In the genomic region with DNA sequence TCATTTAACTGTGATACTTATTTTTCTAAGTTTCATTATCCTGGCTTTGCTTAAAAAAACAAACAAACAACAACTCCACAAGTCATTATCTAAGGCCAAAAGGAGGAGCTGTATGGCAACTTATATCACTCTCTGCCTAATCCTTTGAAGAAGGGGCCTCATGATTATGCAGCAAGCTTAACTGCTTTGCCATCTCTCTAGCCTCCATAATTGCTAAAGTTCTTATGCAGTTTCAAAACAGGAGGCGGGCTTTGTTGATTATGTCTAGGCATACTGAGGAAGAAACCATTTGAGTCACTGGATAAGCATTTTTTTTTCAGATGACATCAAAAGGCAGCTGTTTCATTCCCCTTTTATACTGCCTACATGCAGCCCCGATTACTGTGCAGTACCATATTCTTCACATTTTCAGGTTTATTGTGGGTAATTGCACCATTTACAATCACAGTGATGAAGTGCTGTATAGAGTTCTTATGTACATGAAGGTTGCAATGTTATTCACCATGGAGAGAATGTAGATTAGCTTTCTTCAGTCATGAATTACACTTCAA, we compare ENCODE assay signal across 22 mouse cellular contexts. TPM values are rescaled to one million over a fixed set of nuclear protein-coding genes. Genes with fewer than 3 reads are reported as not detected.
DNase-seq lines count a peak whose midpoint lies in the region; ATAC-seq lines count a peak whose summit lies in the region.
"Had no signal": no experiment of that assay in that cellular context is flagged by ENCODE, and none has a peak within 500 bp of the region (broad histone marks: within the 10 kb centered on the region; RNA-seq: fewer than 3 reads in every experiment).

No protein-coding gene starts in this region.

- 25% methylated on average over 2 of the region's 2 CpGs for WGBS in forebrain, embryonic 13.5 days
- WGBS in forebrain, embryonic 12.5 days: 39% methylated on average over 2 of the region's 2 CpGs
- WGBS in forebrain, embryonic 15.5 days: 20% methylated on average over 2 of the region's 2 CpGs
- 84% methylated on average over 2 of the region's 2 CpGs for WGBS in kidney, embryonic 16.5 days

- DNase-seq in retina, postnatal 1 day: peak; percentile 30
- no peak for DNase-seq in retina, embryonic 14.5 days (ENCODE audit: low spot score)
- DNase-seq: adrenal gland, postnatal 14 days; cerebellum, adult 18-20 months; cerebellum, adult 9-11 months; cerebellum, postnatal 36 days; gastrocnemius, adult 2 months; gastrocnemius, postnatal 25 days had no signal

- no peak overlapping the region for H3K4me2 ChIP-seq in forebrain, embryonic 13.5 days
- no peak overlapping the region for H3K4me2 ChIP-seq in forebrain, embryonic 12.5 days
- no peak overlapping the region for H3K4me2 ChIP-seq in forebrain, embryonic 15.5 days (replicated peaks)
- no peak overlapping the region for H3K4me2 ChIP-seq in kidney, embryonic 16.5 days (replicated peaks; ENCODE audit: low read depth, low read length)
- H3K4me2 ChIP-seq: embryonic facial prominence, embryonic 13.5 days; heart, embryonic 12.5 days; hindbrain, embryonic 14.5 days had no signal

- H3K36me3 ChIP-seq in forebrain, embryonic 13.5 days (ENCODE audit: poor library complexity, severe bottlenecking): peaks cover 35% of the 10 kb centered on the region
- H3K36me3 ChIP-seq in forebrain, embryonic 12.5 days (replicated peaks): peaks cover 17% of the 10 kb centered on the region
- peaks cover 33% of the 10 kb centered on the region for H3K36me3 ChIP-seq in forebrain, embryonic 15.5 days
- H3K36me3 ChIP-seq in kidney, embryonic 16.5 days (ENCODE audit: insufficient read depth, low read length): 0 out of 2 replicates have a peak, but pooled peaks cover 10% of the 10 kb centered on the region

- H3K4me1 ChIP-seq in forebrain, embryonic 13.5 days: peaks cover 4% of the 10 kb centered on the region; the same call in 1 of the 2 replicates
- no peaks in the 10 kb centered on the region for H3K4me1 ChIP-seq in forebrain, embryonic 12.5 days
- no peaks in the 10 kb centered on the region for H3K4me1 ChIP-seq in forebrain, embryonic 15.5 days
- H3K4me1 ChIP-seq in kidney, embryonic 16.5 days (ENCODE audit: insufficient read depth, low read length): no peaks in the 10 kb centered on the region
- H3K4me1 ChIP-seq: embryonic facial prominence, embryonic 13.5 days; heart, embryonic 12.5 days; hindbrain, embryonic 10.5 days had no signal

- H3K27me3 ChIP-seq in forebrain, embryonic 13.5 days: no peaks in the 10 kb centered on the region
- no peaks in the 10 kb centered on the region for H3K27me3 ChIP-seq in forebrain, embryonic 12.5 days
- H3K27me3 ChIP-seq in forebrain, embryonic 15.5 days: no peaks in the 10 kb centered on the region
- no peaks in the 10 kb centered on the region for H3K27me3 ChIP-seq in kidney, embryonic 16.5 days (ENCODE audit: insufficient read depth, low read length)
- H3K27me3 ChIP-seq: CH12.LX; embryonic facial prominence, embryonic 13.5 days; heart, embryonic 12.5 days; Patski had no signal

- H3K9me3 ChIP-seq in forebrain, embryonic 13.5 days (replicated peaks): no peaks in the 10 kb centered on the region
- H3K9me3 ChIP-seq in forebrain, embryonic 12.5 days: no peaks in the 10 kb centered on the region
- no peaks in the 10 kb centered on the region for H3K9me3 ChIP-seq in forebrain, embryonic 15.5 days
- H3K9me3 ChIP-seq in kidney, embryonic 16.5 days (ENCODE audit: low read length): no peaks in the 10 kb centered on the region
- H3K9me3 ChIP-seq: embryonic facial prominence, embryonic 13.5 days; heart, embryonic 12.5 days; hindbrain, embryonic 10.5 days had no signal

- peak; percentile 62; the same call in 1 of the 2 replicates for ATAC-seq in forebrain, embryonic 13.5 days
- no peak; the same call in 1 of the 2 replicates for ATAC-seq in forebrain, embryonic 12.5 days (ENCODE audit: low FRiP score)
- ATAC-seq in forebrain, embryonic 15.5 days (replicated peaks): peak; percentile 58; the same call in 1 of the 2 replicates
- ATAC-seq in kidney, embryonic 16.5 days (ENCODE audit: low FRiP score, low TSS enrichment): no peak
- ATAC-seq in monocyte, adult 5-6 weeks (replicated peaks; ENCODE audit: insufficient number of reproducible peaks, low FRiP score, low TSS enrichment, poor library complexity, severe bottlenecking): no peak
- ATAC-seq: activated CD4-positive, CD25-positive, alpha-beta regulatory T cell, adult 4 months; intestine, embryonic 16.5 days; Patski had no signal

- no peak overlapping the region for H3K9ac ChIP-seq in forebrain, embryonic 13.5 days
- H3K9ac ChIP-seq in forebrain, embryonic 12.5 days: no peak overlapping the region
- no peak overlapping the region for H3K9ac ChIP-seq in forebrain, embryonic 15.5 days (replicated peaks)
- no peak overlapping the region for H3K9ac ChIP-seq in kidney, embryonic 16.5 days (replicated peaks; ENCODE audit: low read length)
- H3K9ac ChIP-seq: embryonic facial prominence, embryonic 13.5 days; heart, embryonic 12.5 days; hindbrain, embryonic 14.5 days had no signal

- no peak overlapping the region for H3K4me3 ChIP-seq in forebrain, embryonic 13.5 days
- no peak overlapping the region for H3K4me3 ChIP-seq in forebrain, embryonic 12.5 days (replicated peaks)
- H3K4me3 ChIP-seq in forebrain, embryonic 15.5 days: no peak overlapping the region
- H3K4me3 ChIP-seq in kidney, embryonic 16.5 days (ENCODE audit: low read length): no peak overlapping the region
- H3K4me3 ChIP-seq: embryonic facial prominence, embryonic 13.5 days; gastrocnemius, adult 2 months; heart, embryonic 12.5 days; hindbrain, embryonic 10.5 days had no signal

- no peak overlapping the region for H3K27ac ChIP-seq in forebrain, embryonic 13.5 days
- H3K27ac ChIP-seq in forebrain, embryonic 12.5 days: no peak overlapping the region
- H3K27ac ChIP-seq in forebrain, embryonic 15.5 days (replicated peaks): no peak overlapping the region
- H3K27ac ChIP-seq in kidney, embryonic 16.5 days (ENCODE audit: low read length): no peak overlapping the region
- H3K27ac ChIP-seq: embryonic facial prominence, embryonic 13.5 days; gastrocnemius, adult 2 months; hindbrain, embryonic 10.5 days; hindbrain, embryonic 14.5 days had no signal

RNA-seq across cellular contexts. Expression of a gene that starts 32.9 kb away (rescaled TPM):
- polyA plus RNA-seq in forebrain, embryonic 13.5 days (2015; fragmentation: Nextera tagmentation; extraction: Ambion mirVana): 26.2 and 29.0 TPM in 2 replicates
- polyA plus RNA-seq in forebrain, embryonic 12.5 days (2016; fragmentation: Nextera tagmentation; extraction: Ambion mirVana): 38.0 and 41.8 TPM in 2 replicates
- 20.1 and 20.3 TPM in 2 replicates for polyA plus RNA-seq in forebrain, embryonic 15.5 days (2015; fragmentation: Nextera tagmentation; extraction: Ambion mirVana)
- polyA plus RNA-seq in kidney, embryonic 16.5 days (2015; fragmentation: Nextera tagmentation; extraction: Ambion mirVana): 77.3 and 77.8 TPM in 2 replicates
- total RNA-seq in monocyte, adult 5-6 weeks (2017): 0.19 to 1.3 TPM (median 0.76 TPM) in 3 replicates
- total RNA-seq: granulocyte monocyte progenitor cell, adult 5-6 weeks had no signal

Comparison
In these comparisons a context has a peak if more than half of its experiments do, and no peak if none do; other contexts are left out.
1. ATAC-seq: peak in forebrain, embryonic 13.5 days (single experiment) and forebrain, embryonic 15.5 days (single experiment); none in forebrain, embryonic 12.5 days (single experiment), kidney, embryonic 16.5 days (single experiment) and monocyte, adult 5-6 weeks (single experiment).